ENCODE assay signal across 9 mouse cellular contexts in genomic region chr8:72382395-72382794, GRCm38 (mm10). TPM values are rescaled to one million over a fixed set of nuclear protein-coding genes. Genes with fewer than 3 reads are reported as not detected.
DNase-seq lines count a peak whose midpoint lies in the region; ATAC-seq and TF ChIP-seq lines count a peak whose summit lies in the region.
"Had no signal": no experiment of that assay in that cellular context is flagged by ENCODE, and none has a peak within 500 bp of the region (broad histone marks: within the 10 kb centered on the region; RNA-seq: fewer than 3 reads in every experiment).

No protein-coding gene starts in this region.

- no peak overlapping the region for H3K4me2 ChIP-seq in stomach, postnatal 0 days (replicated peaks; ENCODE audit: low read depth)

- peak; percentile 20 for DNase-seq in embryo, embryonic 10 days (ENCODE audit: low spot score)
- no peak for DNase-seq in embryo, embryonic 10.5 days (ENCODE audit: low spot score)
- DNase-seq in kidney, postnatal 4 days = peak; percentile 19 to 33
- DNase-seq in kidney, postnatal 14 days = no peak
- DNase-seq in thymus, postnatal 14 days = peak; percentile 17
- no peak for DNase-seq in thymus, adult 18-20 months
- peak; percentile 23 for DNase-seq in stomach, postnatal 0 days (ENCODE audit: low spot score)
- DNase-seq in urinary bladder, postnatal 25 days (ENCODE audit: low spot score) = no peak
- DNase-seq: kidney, adult 8-10 months had no signal

- no peaks in the 10 kb centered on the region for H3K4me1 ChIP-seq in stomach, postnatal 0 days (replicated peaks; ENCODE audit: control insufficient read depth, insufficient read depth)

- no peaks in the 10 kb centered on the region for H3K9me3 ChIP-seq in stomach, postnatal 0 days (ENCODE audit: control insufficient read depth, low read length)

- H3K36me3 ChIP-seq in stomach, postnatal 0 days (ENCODE audit: control insufficient read depth, insufficient read depth, low read length) = peaks cover 48% of the 10 kb centered on the region

- H3K4me3 ChIP-seq in stomach, postnatal 0 days (ENCODE audit: low read depth, low read length) = no peak overlapping the region

- TF ChIP-seq CTCF in stomach, postnatal 0 days (IDR thresholded peaks at IDR 0.05; ENCODE audit: low read depth) = peak; percentile 43; the same call in 1 of the 2 replicates

- 56% methylated on average over 5 of the region's 5 CpGs for WGBS in stomach, postnatal 0 days

- TF ChIP-seq EP300 in stomach, postnatal 0 days (optimal IDR thresholded peaks at IDR 0.05) = no peak

- no peak overlapping the region for H3K9ac ChIP-seq in stomach, postnatal 0 days (ENCODE audit: low read length)

- H3K27me3 ChIP-seq in stomach, postnatal 0 days (ENCODE audit: control insufficient read depth, insufficient read depth, low read length) = no peaks in the 10 kb centered on the region

- no peak overlapping the region for H3K27ac ChIP-seq in stomach, postnatal 0 days (replicated peaks)

- ATAC-seq in stomach, postnatal 0 days (ENCODE audit: low FRiP score, low TSS enrichment) = peak; percentile 18; the same call in 1 of the 2 replicates

RNA-seq across cellular contexts. Expression of gene Eps15l1, which starts 38.9 kb away (rescaled TPM):
- 20.7 and 23.5 TPM in 2 replicates for polyA plus RNA-seq in stomach, postnatal 0 days (2015; fragmentation: Nextera tagmentation; extraction: Ambion mirVana)

Comparison
In these comparisons a context has a peak if more than half of its experiments do, and no peak if none do; other contexts are left out.
1. DNase-seq: peak in embryo, embryonic 10 days (single experiment), kidney, postnatal 4 days (2 of 2), thymus, postnatal 14 days (single experiment) and stomach, postnatal 0 days (single experiment); none in embryo, embryonic 10.5 days (single experiment), kidney, postnatal 14 days (single experiment), thymus, adult 18-20 months (0 of 2) and urinary bladder, postnatal 25 days (single experiment).